Mouse (Mus musculus) embryo, embryonic 11 days (tissue): ENCODE measurements around the gene Ints1.

Source experiments
- DNase-seq: peaks from one replicate; pipeline ENCODE4 v3.0.0-alpha.2; 2015

Gene Ints1

GRCm38 (mm10) chr5:139799801-139800590 is 24.5 kb upstream of the Ints1 start:
- DNase-seq, result no peak

- DNase-seq, result no peak
Observed at GRCm38 (mm10) chr5:139799041-139799440, 23.6 kb upstream of the Ints1 start.

GRCm38 (mm10) chr5:139798168-139798900 is 22.9 kb upstream of the Ints1 start:
- DNase-seq, result no peak

DNA sequence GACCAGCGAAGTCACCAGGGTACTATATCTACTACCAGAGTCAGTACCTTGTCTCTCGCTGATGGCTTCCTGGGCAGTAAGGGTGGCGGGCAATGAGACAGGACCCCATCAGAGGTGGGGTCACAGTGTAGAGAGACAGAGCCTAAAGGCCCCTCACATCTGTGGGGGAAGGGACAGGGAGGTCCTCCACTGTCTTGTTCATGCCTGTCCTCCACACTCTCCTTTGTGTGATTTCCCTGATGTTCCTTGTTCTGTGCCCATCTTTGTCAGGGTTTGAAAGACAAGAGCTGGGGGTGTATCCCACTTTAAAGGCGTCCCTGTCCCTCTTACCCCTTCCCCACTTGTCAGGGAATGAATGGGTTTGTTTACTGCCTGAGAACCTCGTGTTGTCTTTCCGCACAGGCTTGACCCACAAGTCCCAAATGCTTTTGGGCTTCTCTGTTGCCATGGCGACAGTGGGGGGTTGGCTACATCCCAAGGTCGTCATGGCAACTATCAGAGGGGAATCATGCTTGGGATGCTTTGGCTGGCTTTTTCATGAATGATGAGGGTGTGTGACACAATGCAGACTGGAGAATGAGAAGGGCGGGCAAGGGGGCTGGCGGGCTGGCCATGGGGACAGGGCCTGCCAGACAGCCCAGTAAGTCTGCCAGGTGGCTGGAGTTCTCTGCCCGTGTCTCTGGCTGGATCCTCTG is 22.1 kb upstream of the Ints1 start:
- peak; percentile 92 for DNase-seq

GRCm38 (mm10) chr5:139796900-139797299 is 21.4 kb upstream of the Ints1 start:
- DNase-seq, result peak; percentile 63

DNA sequence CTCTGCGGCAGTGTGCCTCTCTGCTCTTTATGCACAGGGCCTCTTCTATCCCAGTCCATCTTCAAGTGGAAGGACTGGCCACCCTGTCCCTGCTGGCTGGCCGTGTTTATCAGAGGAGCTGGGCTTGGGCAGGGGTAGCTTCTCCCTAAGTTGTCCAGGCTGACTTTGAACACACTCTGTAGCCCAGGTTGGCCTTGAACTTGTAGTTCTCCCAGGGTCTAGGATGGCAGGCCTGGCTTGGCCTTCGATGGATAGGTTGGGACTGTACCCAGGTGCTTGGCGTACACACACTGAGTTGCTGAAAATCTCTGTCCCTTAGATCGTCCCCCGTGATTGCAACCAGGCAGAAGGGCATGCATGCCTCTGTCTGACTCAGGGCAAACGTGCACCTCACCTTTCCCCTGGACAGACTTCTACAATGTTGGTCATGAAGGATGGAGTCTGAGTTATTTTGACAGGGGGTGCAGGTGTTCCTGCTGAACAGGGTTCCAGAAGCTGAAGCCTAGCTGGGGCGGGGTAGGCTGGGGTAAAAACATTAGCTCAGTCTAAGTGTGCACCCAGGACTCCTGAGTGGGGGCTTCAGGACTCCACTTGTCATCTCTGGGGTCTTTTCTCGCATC is 20.6 kb upstream of the Ints1 start:
- DNase-seq, result no peak

DNA sequence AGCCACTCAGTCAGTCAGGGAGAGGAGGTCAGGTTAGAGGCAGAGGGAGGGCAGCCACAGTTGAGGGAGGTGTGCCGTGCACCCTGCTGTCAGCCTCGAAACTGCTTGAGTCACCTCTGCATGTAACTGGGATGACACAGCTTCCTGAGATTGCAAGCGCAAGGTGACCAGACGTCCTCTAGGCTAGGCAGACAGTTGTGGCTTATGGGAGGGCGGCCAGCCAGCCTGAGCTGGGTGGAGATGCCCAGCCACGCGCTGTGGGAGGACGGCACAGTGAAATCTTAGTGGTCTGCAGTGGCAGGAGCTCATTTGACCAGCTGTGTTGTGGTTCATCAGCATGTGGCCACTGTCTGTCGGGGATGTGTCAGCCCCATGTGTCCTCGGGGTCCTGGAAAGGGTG is 19.5 kb upstream of the Ints1 start:
- DNase-seq, result no peak

DNA sequence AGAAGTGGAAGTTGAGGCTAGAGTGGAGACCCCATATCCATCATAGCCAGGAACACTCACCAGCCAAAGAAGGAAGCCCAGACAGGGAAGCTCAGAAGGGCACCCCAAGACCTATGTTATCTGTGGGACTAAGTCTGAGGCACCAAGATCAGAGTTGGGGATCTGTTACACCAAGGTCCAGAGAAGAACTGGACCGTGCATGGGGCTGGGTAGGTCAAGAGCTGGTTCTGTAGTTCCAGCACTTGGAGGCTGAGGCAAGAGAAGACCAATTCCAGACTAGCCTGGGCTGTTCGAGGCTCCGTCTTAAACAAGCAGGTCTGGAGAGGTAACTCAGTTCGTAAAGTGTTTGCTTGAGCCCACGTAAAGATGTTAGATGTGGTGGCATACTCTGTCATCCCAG is 18.7 kb upstream of the Ints1 start:
- no peak for DNase-seq

- DNase-seq, result no peak
Observed at GRCm38 (mm10) chr5:139793338-139794089, 18.0 kb upstream of the Ints1 start.

- no peak for DNase-seq
Observed at GRCm38 (mm10) chr5:139792966-139793337, 17.5 kb upstream of the Ints1 start.

DNA sequence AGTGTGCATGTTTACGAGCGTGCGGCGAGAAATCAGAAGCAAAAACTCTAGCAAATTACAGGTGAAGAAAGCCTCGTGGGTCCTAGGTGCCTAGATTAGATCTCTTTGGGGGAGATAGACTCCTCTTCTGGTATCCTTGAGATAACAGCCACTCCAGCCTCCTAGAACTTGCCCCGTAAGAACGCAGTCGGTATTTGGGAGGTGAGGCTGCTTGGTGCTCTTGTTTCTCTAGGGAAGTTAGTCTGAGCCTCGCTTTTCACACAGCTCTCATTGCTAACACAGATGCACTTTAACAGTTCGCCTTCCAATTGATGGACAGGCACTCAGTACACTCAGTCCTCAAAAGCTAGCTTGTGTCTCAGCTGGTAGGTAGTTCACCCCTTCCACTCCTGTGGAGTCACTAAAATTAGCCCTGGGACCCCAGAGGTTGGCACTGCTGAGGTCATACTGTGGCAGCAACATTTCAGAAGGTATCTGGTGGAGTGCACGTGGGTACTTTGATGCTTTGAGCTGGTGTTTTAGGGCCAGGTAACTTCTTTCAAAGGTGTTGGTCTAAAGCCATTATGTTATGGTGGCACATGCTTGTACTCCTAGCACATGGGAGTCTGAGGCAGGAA is 16.8 kb upstream of the Ints1 start:
- DNase-seq, result no peak

DNA sequence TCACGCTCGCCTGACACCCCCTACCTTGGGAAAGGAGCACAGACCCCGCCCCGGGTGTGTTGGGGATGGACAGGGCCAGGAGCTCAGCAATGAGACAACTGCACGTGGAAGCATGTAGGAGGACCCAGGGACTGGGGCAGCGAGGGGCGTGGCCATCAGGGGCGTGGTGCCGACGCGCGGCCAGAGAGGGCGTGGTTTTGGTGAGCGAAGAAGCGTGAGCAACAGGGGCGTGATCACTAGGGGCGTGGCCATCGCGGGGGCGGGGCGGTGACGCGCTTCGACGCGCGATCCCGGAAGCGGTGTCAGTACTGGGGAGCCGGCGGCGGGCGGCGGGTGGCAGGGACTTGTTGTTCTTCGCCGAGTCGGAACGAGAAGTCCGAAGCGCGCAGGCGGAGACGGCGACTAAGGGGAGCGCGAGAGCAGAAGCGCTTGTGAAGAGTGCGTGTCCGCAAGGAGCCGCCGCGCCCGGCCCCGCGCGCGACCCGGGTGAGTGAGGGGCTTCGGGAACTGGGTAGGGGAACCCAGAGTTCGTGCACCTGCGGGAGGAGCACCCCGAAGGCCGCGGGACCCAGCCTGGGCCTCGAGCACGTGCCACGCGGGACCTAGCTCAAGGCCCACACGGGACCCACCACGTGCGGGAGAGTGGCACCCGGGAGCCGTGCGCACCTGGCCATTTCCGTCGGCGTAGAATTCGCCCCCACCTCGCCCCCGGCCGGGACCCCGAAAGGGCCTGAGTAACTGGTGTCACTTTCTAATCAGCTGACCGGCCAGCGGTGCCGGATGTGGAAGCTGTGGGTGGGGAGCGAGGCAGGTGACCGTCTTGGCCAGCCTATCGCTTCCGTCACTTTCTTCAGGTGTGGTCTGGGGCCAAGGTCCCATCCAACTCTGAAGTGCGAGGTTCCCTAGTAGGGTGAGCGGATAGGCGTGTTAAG is 16.0 kb upstream of the Ints1 start, which contains the start of gene Mafk:
Gene Mafk, plus strand, starts transcription at position 287 of the 932 bp plus-strand sequence.
- DNase-seq, result peak; percentile 96

- no peak for DNase-seq
Observed at GRCm38 (mm10) chr5:139789466-139789865, 14.0 kb upstream of the Ints1 start.

GRCm38 (mm10) chr5:139781406-139781805 is 5.9 kb upstream of the Ints1 start:
- no peak for DNase-seq

- DNase-seq, result no peak
Observed at GRCm38 (mm10) chr5:139776966-139777365, 1.5 kb upstream of the Ints1 start.

DNA sequence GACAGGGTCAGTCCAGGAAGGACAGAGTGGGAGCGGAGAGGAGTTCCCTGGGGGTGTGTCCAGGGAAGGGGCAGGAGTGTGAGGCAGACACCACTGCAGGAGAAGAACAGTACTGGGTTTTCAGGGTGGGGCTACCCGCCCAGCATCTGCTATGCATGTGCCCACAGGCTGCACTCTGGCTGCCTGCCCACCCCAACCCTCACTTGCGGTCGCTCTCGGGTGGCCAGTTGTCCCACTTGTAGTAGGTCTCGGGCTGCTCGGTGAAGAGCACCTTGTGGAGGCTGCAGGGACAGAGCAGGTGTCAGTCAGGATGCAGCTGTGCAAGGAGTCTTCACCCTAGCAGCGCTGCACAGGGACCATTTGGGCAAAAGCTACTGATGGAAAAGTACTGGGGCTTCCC is 7.3 kb downstream of the Ints1 start:
- no peak for DNase-seq

DNA sequence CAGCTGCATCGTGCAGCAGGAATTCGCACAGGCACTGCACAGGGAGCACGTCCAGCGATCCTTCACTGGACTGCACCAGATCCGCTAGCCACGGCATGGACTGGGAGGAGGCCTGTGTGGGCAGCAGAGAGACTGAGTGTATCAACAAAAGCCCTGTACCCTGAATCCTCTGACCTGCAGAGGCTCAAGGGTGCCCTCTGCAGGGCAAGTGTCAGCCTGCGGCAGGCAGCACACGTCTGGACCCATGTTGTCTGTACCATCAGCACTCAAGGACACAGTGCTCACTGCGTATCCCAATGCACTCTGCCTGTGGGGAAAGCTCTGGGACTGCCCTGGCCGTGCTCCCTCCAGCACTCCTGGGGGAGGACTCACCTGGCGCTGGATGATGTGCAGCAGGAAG is 11.2 kb downstream of the Ints1 start:
- peak; percentile 59 for DNase-seq

GRCm38 (mm10) chr5:139758096-139758495 is 17.4 kb downstream of the Ints1 start:
- DNase-seq, result no peak

GRCm38 (mm10) chr5:139756586-139756985 is 18.9 kb downstream of the Ints1 start:
- no peak for DNase-seq

DNA sequence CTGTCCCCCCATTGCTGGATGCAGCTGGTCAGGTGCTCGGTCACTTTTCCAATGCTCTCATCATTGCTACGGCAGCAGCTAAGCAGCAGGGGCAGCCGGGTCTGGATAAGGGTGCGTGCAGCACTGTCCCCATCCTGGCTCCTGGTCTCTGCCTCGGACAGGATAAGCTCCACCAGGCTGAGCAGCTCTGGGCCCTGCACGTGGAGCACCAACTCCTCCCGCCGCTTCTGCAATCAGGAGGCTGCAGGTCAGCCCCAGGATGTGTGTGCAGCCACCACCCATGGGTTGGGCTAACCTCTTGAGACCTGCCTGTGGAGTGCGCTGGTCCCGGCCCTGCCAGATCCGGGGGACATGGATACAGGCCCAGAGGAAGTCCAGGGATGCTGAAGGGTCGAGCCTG is 19.3 kb downstream of the Ints1 start:
- DNase-seq, result no peak

GRCm38 (mm10) chr5:139754753-139755152 is 20.7 kb downstream of the Ints1 start:
- peak; percentile 58 for DNase-seq
